Mouse (Mus musculus) embryo, embryonic 10.5 days (tissue): ENCODE measurements around the gene Unc93a2.
"Not testable (repeated sequence)": the region's sequence is repeated elsewhere in the genome, so short reads cannot be mapped to it uniquely, and the experiment has no call there.

Experiments
- DNase-seq: peaks from one replicate; pipeline ENCODE4 v3.0.0-alpha.2; 2015; ENCODE audit warnings: low spot score

Unc93a2 gene

GRCm38 (mm10) chr17:7385364-7385763, at the start of gene Unc93a2:
TSS of gene Unc93a2 (minus strand) at chr17:7385464.
- not testable (repeated sequence) for DNase-seq

- DNase-seq = not testable (repeated sequence)
These were observed 48.9 kb upstream of the Unc93a2 start for GRCm38 (mm10) chr17:7434121-7434520.

GRCm38 (mm10) chr17:7430210-7430631, 45.0 kb upstream of the Unc93a2 start:
- DNase-seq = not testable (repeated sequence)

- not testable (repeated sequence) for DNase-seq
These were observed 35.1 kb upstream of the Unc93a2 start for GRCm38 (mm10) chr17:7420191-7420973.

GRCm38 (mm10) chr17:7414601-7415310, 29.5 kb upstream of the Unc93a2 start:
- not testable (repeated sequence) for DNase-seq

- not testable (repeated sequence) for DNase-seq
These were observed 28.1 kb upstream of the Unc93a2 start for GRCm38 (mm10) chr17:7413336-7413735.

DNA sequence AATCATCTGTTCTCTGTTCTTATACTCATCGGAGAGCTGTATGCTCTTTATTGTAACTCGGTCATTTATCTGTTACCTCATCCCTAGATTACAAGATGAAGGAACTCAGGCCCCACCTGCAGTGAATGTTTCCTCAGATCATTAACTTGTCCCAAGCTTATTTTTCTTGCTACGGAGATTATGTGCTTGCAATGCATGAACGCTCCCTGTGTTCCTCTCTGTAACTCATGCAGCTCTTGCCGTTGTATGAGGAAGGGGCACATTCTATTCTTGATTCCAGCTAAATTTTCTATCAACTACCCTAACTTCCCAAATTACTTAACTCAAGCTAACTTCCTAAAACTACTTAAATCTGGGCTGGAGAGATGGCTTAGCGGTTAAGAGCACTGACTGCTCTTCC, 14.5 kb upstream of the Unc93a2 start:
- DNase-seq = not testable (repeated sequence)

- DNase-seq = not testable (repeated sequence)
These were observed 13.1 kb upstream of the Unc93a2 start for GRCm38 (mm10) chr17:7398198-7398847.

GRCm38 (mm10) chr17:7397079-7397478, 11.8 kb upstream of the Unc93a2 start:
- not testable (repeated sequence) for DNase-seq

- not testable (repeated sequence) for DNase-seq
These were observed 11.0 kb upstream of the Unc93a2 start for GRCm38 (mm10) chr17:7396288-7396687.

- DNase-seq = not testable (repeated sequence)
These were observed 10.4 kb upstream of the Unc93a2 start for GRCm38 (mm10) chr17:7395671-7396070.

GRCm38 (mm10) chr17:7395116-7395515, 9.9 kb upstream of the Unc93a2 start:
- not testable (repeated sequence) for DNase-seq

DNA sequence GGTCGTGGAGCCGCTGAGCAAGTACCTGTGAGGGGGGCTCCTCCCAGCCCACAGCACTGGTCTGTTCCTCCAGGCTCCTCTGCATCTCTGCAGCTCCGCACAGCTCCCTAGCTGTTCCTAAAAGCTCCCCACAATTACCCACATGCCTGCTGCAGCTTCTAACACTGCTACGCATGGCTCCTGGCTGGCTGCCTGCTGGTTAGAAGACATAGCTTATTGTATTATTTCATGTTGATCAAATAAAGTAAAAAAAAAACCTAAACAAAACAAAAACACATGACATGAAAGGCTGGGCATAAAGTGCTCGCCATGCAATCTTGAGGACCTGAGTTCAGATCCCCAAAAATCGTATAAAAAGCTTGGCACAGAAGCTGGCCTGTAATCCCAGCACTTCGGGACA, 4.6 kb upstream of the Unc93a2 start:
- DNase-seq = not testable (repeated sequence)

- DNase-seq = not testable (repeated sequence)
These were observed 3.7 kb upstream of the Unc93a2 start for GRCm38 (mm10) chr17:7388958-7389356.

- DNase-seq = not testable (repeated sequence)
These were observed 3.2 kb upstream of the Unc93a2 start for GRCm38 (mm10) chr17:7388341-7388957.

DNA sequence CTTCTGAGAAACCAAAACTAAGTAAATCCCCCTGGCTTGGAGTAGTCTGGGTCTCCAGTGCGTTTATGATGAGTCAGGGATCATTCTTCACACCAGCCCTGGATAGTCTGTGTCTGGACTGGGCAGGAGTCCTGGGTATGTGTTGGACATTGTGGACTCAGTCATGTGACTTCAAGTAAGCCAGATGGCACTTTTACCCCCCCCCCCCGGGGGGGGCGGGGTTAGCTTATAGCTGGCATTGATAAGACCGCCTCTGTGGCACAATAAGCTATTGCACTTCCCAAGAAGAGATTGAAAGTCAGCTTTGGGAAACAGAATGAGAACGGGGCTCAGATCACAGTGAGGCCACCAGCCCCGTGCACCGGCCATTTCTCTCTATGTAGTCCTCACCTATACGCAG, 752 bp upstream of the Unc93a2 start:
- DNase-seq = not testable (repeated sequence)

DNA sequence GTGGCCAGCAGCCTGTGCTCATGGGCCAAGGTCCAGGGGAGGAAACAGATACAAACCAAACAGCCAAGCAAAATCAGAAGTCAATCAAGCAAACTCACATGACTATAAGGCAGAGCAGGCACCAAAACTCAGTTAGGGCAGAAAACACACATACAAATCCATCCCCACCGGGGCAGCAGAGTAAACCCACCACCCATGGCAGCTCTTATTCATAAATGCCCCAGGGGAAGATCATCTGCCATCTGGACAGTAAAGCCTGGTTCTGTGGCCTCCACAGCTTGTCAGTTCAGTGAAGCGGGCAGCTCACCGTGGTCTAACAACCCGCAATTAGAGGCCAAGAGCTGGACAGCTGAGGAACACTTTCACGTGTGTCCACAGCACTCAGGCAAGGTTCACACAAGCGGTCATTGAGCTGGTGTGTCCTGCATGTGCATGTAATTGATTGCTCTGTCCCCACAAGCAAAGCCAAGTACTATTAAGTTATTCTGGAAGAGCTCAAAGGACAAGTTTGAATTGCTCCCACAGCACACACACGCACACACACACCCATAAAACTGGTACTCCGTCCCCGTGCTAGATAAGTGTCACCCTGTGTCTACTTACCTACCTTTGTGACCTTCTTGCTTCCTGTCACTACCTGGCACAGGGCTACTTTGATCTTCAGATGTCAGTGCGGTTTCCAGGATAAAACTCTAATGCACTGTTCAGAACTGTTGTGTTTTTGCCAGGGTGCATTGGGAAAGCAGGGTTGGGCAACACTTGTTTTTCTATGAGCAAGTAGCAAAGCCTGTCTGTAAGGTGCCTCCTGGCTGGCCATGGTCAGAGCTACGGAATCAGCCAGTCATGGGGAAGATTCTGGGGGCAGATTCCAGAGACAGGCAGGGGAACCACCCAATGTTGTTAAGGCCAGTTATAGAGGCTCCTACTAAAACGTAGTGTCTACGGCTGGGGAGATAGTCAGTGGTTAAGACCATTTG, 1.8 kb downstream of the Unc93a2 start:
- DNase-seq = not testable (repeated sequence)

GRCm38 (mm10) chr17:7382711-7383110, 2.6 kb downstream of the Unc93a2 start:
- not testable (repeated sequence) for DNase-seq

- not testable (repeated sequence) for DNase-seq
These were observed 7.4 kb downstream of the Unc93a2 start for GRCm38 (mm10) chr17:7377907-7378306.

- not testable (repeated sequence) for DNase-seq
These were observed 8.1 kb downstream of the Unc93a2 start for GRCm38 (mm10) chr17:7376951-7377700.
